Mouse (Mus musculus): ENCODE results near the gene Kif2b. TPM values are rescaled to one million over a fixed set of nuclear protein-coding genes. Genes with fewer than 3 reads are reported as not detected.

Gene Kif2b
- not detected in 2 replicates for polyA plus RNA-seq (2012; rRNA removed)

GRCm38 (mm10) chr11:91577317-91577716, at the start of gene Kif2b:
Gene Kif2b, minus strand, starts transcription at chr11:91577558.
- no peak for DNase-seq (ENCODE audit: low read depth)
- TF ChIP-seq POLR2A (IDR thresholded peaks at IDR 0.05; ENCODE audit: borderline replicate concordance, extremely low read depth, insufficient read depth, insufficient read length, poor library complexity, severe bottlenecking), result no peak
- no peak for TF ChIP-seq CTCF (IDR thresholded peaks at IDR 0.05; ENCODE audit: borderline replicate concordance, extremely low read depth, insufficient read depth, insufficient read length)

GRCm38 (mm10) chr11:91593088-91593487, 15.7 kb upstream of the Kif2b start:
- TF ChIP-seq CTCF (IDR thresholded peaks at IDR 0.05; ENCODE audit: borderline replicate concordance, extremely low read depth, insufficient read depth, insufficient read length) (no peak), POLR2A (IDR thresholded peaks at IDR 0.05; ENCODE audit: borderline replicate concordance, extremely low read depth, insufficient read depth, insufficient read length, poor library complexity, severe bottlenecking) (no peak)
- peak; percentile 78 for DNase-seq (ENCODE audit: low read depth)

GRCm38 (mm10) chr11:91576856-91577255, 502 bp downstream of the Kif2b start:
- DNase-seq (ENCODE audit: low read depth), result no peak
- TF ChIP-seq POLR2A (IDR thresholded peaks at IDR 0.05; ENCODE audit: borderline replicate concordance, extremely low read depth, insufficient read depth, insufficient read length, poor library complexity, severe bottlenecking) (no peak), CTCF (IDR thresholded peaks at IDR 0.05; ENCODE audit: borderline replicate concordance, extremely low read depth, insufficient read depth, insufficient read length) (no peak)

GRCm38 (mm10) chr11:91575406-91575805, 2.0 kb downstream of the Kif2b start:
- no peak for TF ChIP-seq CTCF (IDR thresholded peaks at IDR 0.05; ENCODE audit: borderline replicate concordance, extremely low read depth, insufficient read depth, insufficient read length)
- no peak for TF ChIP-seq POLR2A (IDR thresholded peaks at IDR 0.05; ENCODE audit: borderline replicate concordance, extremely low read depth, insufficient read depth, insufficient read length, poor library complexity, severe bottlenecking)
- no peak for DNase-seq (ENCODE audit: low read depth)

- TF ChIP-seq POLR2A (IDR thresholded peaks at IDR 0.05; ENCODE audit: borderline replicate concordance, extremely low read depth, insufficient read depth, insufficient read length, poor library complexity, severe bottlenecking) (no peak), CTCF (IDR thresholded peaks at IDR 0.05; ENCODE audit: borderline replicate concordance, extremely low read depth, insufficient read depth, insufficient read length) (no peak)
- DNase-seq (ENCODE audit: low read depth), result no peak
Observed at GRCm38 (mm10) chr11:91574477-91574876, 2.9 kb downstream of the Kif2b start.

- DNase-seq (ENCODE audit: low read depth), result peak; percentile 14
- no peak for TF ChIP-seq POLR2A (IDR thresholded peaks at IDR 0.05; ENCODE audit: borderline replicate concordance, extremely low read depth, insufficient read depth, insufficient read length, poor library complexity, severe bottlenecking)
- TF ChIP-seq CTCF (IDR thresholded peaks at IDR 0.05; ENCODE audit: borderline replicate concordance, extremely low read depth, insufficient read depth, insufficient read length), result no peak
Observed at GRCm38 (mm10) chr11:91530737-91531136, 46.6 kb downstream of the Kif2b start.
